Mouse (Mus musculus): ENCODE results near the gene Nprl3.

GRCm38 (mm10) chr11:32188881-32189280 is 78.6 kb downstream of the Nprl3 start:
- TF ChIP-seq POLR2A (IDR thresholded peaks at IDR 0.05; ENCODE audit: low read depth, low read length) (no peak), CTCF (conservative IDR thresholded peaks at IDR 0.05; ENCODE audit: insufficient read depth, insufficient read length, low read depth, low read length) (no peak)

Measured in kidney, adult 2 months (tissue).